Mouse (Mus musculus) neural tube, embryonic 15.5 days (tissue): ENCODE measurements around the gene Eif4g2. TPM values are rescaled to one million over a fixed set of nuclear protein-coding genes. Genes with fewer than 3 reads are reported as not detected.

ENCODE experiments used
- ATAC-seq: fragments of 200-750 bp; cut with Nextera tagmentation; 2 replicates; pipeline ENCODE4 v1.8.0; 2017; ENCODE audit warnings: mild to moderate bottlenecking, moderate TSS enrichment, moderate library complexity; ENCODE audit not compliant: low FRiP score
- H3K27ac ChIP-seq: fragments of 300-500 bp; sonication (generic); replicated peaks from 2 replicates; pipeline ENCODE4 v1.5.1; 2015; ENCODE audit warnings: mild to moderate bottlenecking, inconsistent platforms
- H3K27me3 ChIP-seq: fragments of 300-500 bp; sonication (generic); replicated peaks from 2 replicates; pipeline ENCODE4 v1.6.1; 2015; ENCODE audit warnings: inconsistent platforms
- H3K36me3 ChIP-seq: fragments of 300-500 bp; sonication (generic); 2 replicates; pipeline ENCODE4 v1.6.1; 2015; ENCODE audit warnings: inconsistent platforms
- H3K4me1 ChIP-seq: fragments of 300-500 bp; sonication (generic); 2 replicates; pipeline ENCODE4 v1.6.1; 2015; ENCODE audit warnings: inconsistent platforms
- H3K4me2 ChIP-seq: fragments of 300-500 bp; sonication (generic); 2 replicates; pipeline ENCODE4 v1.6.1; 2015; ENCODE audit warnings: inconsistent platforms, mild to moderate bottlenecking, moderate library complexity
- H3K4me3 ChIP-seq: fragments of 300-500 bp; sonication (generic); replicated peaks from 2 replicates; pipeline ENCODE4 v1.5.1; 2015; ENCODE audit warnings: mild to moderate bottlenecking, inconsistent platforms
- H3K9ac ChIP-seq: fragments of 300-500 bp; sonication (generic); replicated peaks from 2 replicates; pipeline ENCODE4 v1.6.1; 2015; ENCODE audit warnings: mild to moderate bottlenecking, inconsistent platforms
- H3K9me3 ChIP-seq: fragments of 300-500 bp; sonication (generic); replicated peaks from 2 replicates; pipeline ENCODE4 v1.6.1; 2016; ENCODE audit warnings: inconsistent platforms
- WGBS: fragments of 180-500 bp; shearing (Covaris S2); methylation state at CpG from one replicate; pipeline ENCODE4 v1.1.7; 2015; ENCODE audit warnings: mixed read lengths; 5-methylcytosine and 5-hydroxymethylcytosine counted together
- polyA plus RNA-seq: library from polyadenylated mRNA; unstranded; fragments of >200 nt; fragmentation: Nextera tagmentation; extraction: Ambion mirVana; gene quantifications from 2 replicates; pipeline ENCODE4 v1.2.1, GENCODE M21; 2015

Gene Eif4g2
- polyA plus RNA-seq: 876 and 927 TPM in 2 replicates

- H3K4me3 ChIP-seq: peak within 1 kb of the TSS; percentile 90
- H3K9ac ChIP-seq: peak within 1 kb of the TSS; percentile 99
- H3K27me3 ChIP-seq: no peaks in the 10 kb centered on the region
- ATAC-seq: peak; percentile 99
- peaks cover 29% of the 10 kb centered on the region for H3K4me1 ChIP-seq
- peak within 1 kb of the TSS; percentile 100 for H3K27ac ChIP-seq
- no peaks in the 10 kb centered on the region for H3K9me3 ChIP-seq
- H3K4me2 ChIP-seq: peak within 1 kb of the TSS; percentile 86
- WGBS: under 1% methylated on average over 66 of the region's 70 CpGs
- H3K36me3 ChIP-seq: peaks cover 29% of the 10 kb centered on the region
Measured at GRCm38 (mm10) chr7:111082822-111083732, at the start of gene Eif4g2. Gene Eif4g2 (minus strand): TSS chr7:111083030.

- Histone ChIP-seq H3K4me1 (no peaks in the 10 kb centered on the region), H3K27me3 (no peaks in the 10 kb centered on the region), H3K9ac (no peak overlapping the region), H3K9me3 (no peaks in the 10 kb centered on the region), H3K4me3 (no peak overlapping the region), H3K27ac (no peak overlapping the region), H3K4me2 (no peak overlapping the region), H3K36me3 (no peaks in the 10 kb centered on the region)
- WGBS: 73% methylated on average over 2 of the region's 2 CpGs
- no peak for ATAC-seq
Measured at GRCm38 (mm10) chr7:111132596-111132995, 49.8 kb upstream of the Eif4g2 start.

GRCm38 (mm10) chr7:111126636-111127395 is 44.0 kb upstream of the Eif4g2 start:
- H3K9ac ChIP-seq: no peak overlapping the region
- no peaks in the 10 kb centered on the region for H3K36me3 ChIP-seq
- H3K9me3 ChIP-seq: no peaks in the 10 kb centered on the region
- no peak overlapping the region for H3K4me2 ChIP-seq
- no peaks in the 10 kb centered on the region for H3K27me3 ChIP-seq
- peaks cover 6% of the 10 kb centered on the region for H3K4me1 ChIP-seq
- no peak overlapping the region for H3K27ac ChIP-seq
- no peak for ATAC-seq
- WGBS: 79% methylated on average over 3 of the region's 3 CpGs
- no peak overlapping the region for H3K4me3 ChIP-seq

GRCm38 (mm10) chr7:111123761-111124546 is 41.1 kb upstream of the Eif4g2 start:
- 97% methylated on average over 2 of the region's 2 CpGs for WGBS
- Histone ChIP-seq H3K4me1 (peaks cover 14% of the 10 kb centered on the region), H3K9ac (no peak overlapping the region), H3K9me3 (no peaks in the 10 kb centered on the region), H3K36me3 (no peaks in the 10 kb centered on the region), H3K4me2 (no peak overlapping the region), H3K27ac (no peak overlapping the region), H3K27me3 (no peaks in the 10 kb centered on the region), H3K4me3 (no peak overlapping the region)
- no peak for ATAC-seq

- Histone ChIP-seq H3K27me3 (no peaks in the 10 kb centered on the region), H3K9ac (peak overlapping the region; percentile 76), H3K9me3 (no peaks in the 10 kb centered on the region), H3K4me3 (peak overlapping the region; percentile 69), H3K4me2 (peak overlapping the region; percentile 92), H3K36me3 (no peaks in the 10 kb centered on the region), H3K4me1 (peaks cover 14% of the 10 kb centered on the region), H3K27ac (peak overlapping the region; percentile 99)
- WGBS: under 1% methylated on average over 44 of the region's 44 CpGs
- ATAC-seq: peak; percentile 100
Measured at GRCm38 (mm10) chr7:111122531-111123130, 39.8 kb upstream of the Eif4g2 start.

- H3K4me2 ChIP-seq: peak overlapping the region; percentile 92
- WGBS: under 1% methylated on average over 34 of the region's 34 CpGs
- H3K9ac ChIP-seq: peak overlapping the region; percentile 76
- peak; percentile 86 for ATAC-seq
- peak overlapping the region; percentile 99 for H3K27ac ChIP-seq
- H3K9me3 ChIP-seq: no peaks in the 10 kb centered on the region
- H3K4me3 ChIP-seq: peak overlapping the region; percentile 69
- peaks cover 14% of the 10 kb centered on the region for H3K4me1 ChIP-seq
- H3K36me3 ChIP-seq: no peaks in the 10 kb centered on the region
- H3K27me3 ChIP-seq: no peaks in the 10 kb centered on the region
Measured at GRCm38 (mm10) chr7:111122084-111122530, 39.3 kb upstream of the Eif4g2 start.

GRCm38 (mm10) chr7:111121522-111121921 is 38.7 kb upstream of the Eif4g2 start:
- peak overlapping the region; percentile 99 for H3K27ac ChIP-seq
- no peaks in the 10 kb centered on the region for H3K27me3 ChIP-seq
- no peaks in the 10 kb centered on the region for H3K36me3 ChIP-seq
- WGBS: 24% methylated on average over 9 of the region's 9 CpGs
- peak overlapping the region; percentile 69 for H3K4me3 ChIP-seq
- H3K9ac ChIP-seq: peak overlapping the region; percentile 76
- ATAC-seq: no peak
- H3K4me1 ChIP-seq: peaks cover 14% of the 10 kb centered on the region
- peak overlapping the region; percentile 92 for H3K4me2 ChIP-seq
- no peaks in the 10 kb centered on the region for H3K9me3 ChIP-seq

- no peak for ATAC-seq
- Histone ChIP-seq H3K9me3 (no peaks in the 10 kb centered on the region), H3K27ac (no peak overlapping the region), H3K4me2 (no peak overlapping the region), H3K36me3 (peaks cover 9% of the 10 kb centered on the region), H3K4me1 (no peaks in the 10 kb centered on the region), H3K9ac (no peak overlapping the region), H3K27me3 (no peaks in the 10 kb centered on the region), H3K4me3 (no peak overlapping the region)
- 74% methylated on average over 2 of the region's 2 CpGs for WGBS
Measured at GRCm38 (mm10) chr7:111109561-111109960, 26.7 kb upstream of the Eif4g2 start.

GRCm38 (mm10) chr7:111109161-111109560 is 26.3 kb upstream of the Eif4g2 start:
- ATAC-seq: no peak
- no peaks in the 10 kb centered on the region for H3K9me3 ChIP-seq
- no peak overlapping the region for H3K27ac ChIP-seq
- H3K36me3 ChIP-seq: peaks cover 5% of the 10 kb centered on the region; the same call in 1 of the 2 replicates
- WGBS: 91% methylated on average over 2 of the region's 2 CpGs
- H3K27me3 ChIP-seq: no peaks in the 10 kb centered on the region
- no peak overlapping the region for H3K9ac ChIP-seq
- no peaks in the 10 kb centered on the region for H3K4me1 ChIP-seq
- no peak overlapping the region for H3K4me2 ChIP-seq
- no peak overlapping the region for H3K4me3 ChIP-seq

GRCm38 (mm10) chr7:111098196-111098595 is 15.4 kb upstream of the Eif4g2 start:
- no peak overlapping the region for H3K4me3 ChIP-seq
- no peaks in the 10 kb centered on the region for H3K9me3 ChIP-seq
- H3K4me1 ChIP-seq: no peaks in the 10 kb centered on the region
- no peak overlapping the region for H3K9ac ChIP-seq
- no peak overlapping the region for H3K27ac ChIP-seq
- no peaks in the 10 kb centered on the region for H3K36me3 ChIP-seq
- no peak overlapping the region for H3K4me2 ChIP-seq
- no peaks in the 10 kb centered on the region for H3K27me3 ChIP-seq
- 86% methylated on average over 1 of the region's 1 CpGs for WGBS
- no peak for ATAC-seq

GRCm38 (mm10) chr7:111095169-111095568 is 12.3 kb upstream of the Eif4g2 start:
- Histone ChIP-seq H3K27ac (no peak overlapping the region), H3K4me3 (no peak overlapping the region), H3K27me3 (no peaks in the 10 kb centered on the region), H3K9ac (no peak overlapping the region), H3K36me3 (no peaks in the 10 kb centered on the region), H3K4me1 (no peaks in the 10 kb centered on the region), H3K4me2 (no peak overlapping the region), H3K9me3 (no peaks in the 10 kb centered on the region)
- 91% methylated on average over 2 of the region's 2 CpGs for WGBS
- ATAC-seq: no peak
